Mouse (Mus musculus): ENCODE results near the gene Ptgis. TPM values are rescaled to one million over a fixed set of nuclear protein-coding genes. Genes with fewer than 3 reads are reported as not detected.

The Ptgis gene
- polyA plus RNA-seq, 1 experiment from 2014 or later, result 37.6 TPM

DNA sequence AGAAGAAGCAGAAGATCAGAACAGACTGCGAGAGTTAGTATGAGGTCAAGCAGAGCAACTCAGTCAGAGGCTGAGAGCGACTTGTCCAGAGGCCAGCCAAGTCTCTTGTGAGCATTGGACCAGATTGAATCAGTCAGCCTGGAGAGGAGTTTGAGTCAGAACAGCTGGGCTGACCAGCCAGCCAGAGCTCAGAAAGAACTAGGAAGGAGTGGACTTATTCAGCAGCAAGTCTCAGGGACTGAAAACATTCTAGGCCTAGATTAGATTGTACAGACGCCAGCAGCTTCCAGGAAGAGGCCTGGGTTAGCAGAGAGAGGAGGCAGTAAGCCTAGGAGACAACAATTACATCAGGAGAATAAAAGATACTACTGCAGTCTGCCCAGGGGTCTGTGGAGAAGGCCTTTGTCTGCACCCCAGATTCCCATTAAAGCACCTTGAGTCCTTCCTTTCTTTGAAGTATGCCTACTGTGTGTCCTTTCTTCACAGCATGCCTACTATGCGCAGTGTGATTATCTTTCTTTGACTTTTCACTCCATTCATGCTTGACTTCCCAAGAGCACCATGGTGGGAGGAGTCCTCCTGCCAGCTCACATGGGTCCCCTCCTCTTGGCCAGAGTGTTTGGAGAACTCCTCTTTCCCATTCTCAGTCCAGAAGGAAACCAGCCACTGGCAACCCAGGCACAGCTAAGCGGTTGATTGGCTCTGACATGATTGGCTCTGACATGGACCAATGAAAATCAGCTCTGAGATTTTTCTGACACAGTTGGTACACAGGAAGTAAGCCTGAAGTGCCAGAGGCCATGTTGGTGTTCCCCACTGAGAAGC, 67.1 kb downstream of the Ptgis start:
- no peaks in the 10 kb centered on the region for H3K9me3 ChIP-seq (ENCODE audit: control insufficient read depth, low read length)
- WGBS, result 78% methylated on average over 5 of the region's 5 CpGs
- DNase-seq (ENCODE audit: low spot score), result no peak
- no peaks in the 10 kb centered on the region for H3K4me1 ChIP-seq (ENCODE audit: control insufficient read depth, insufficient read depth, low read length)
- H3K36me3 ChIP-seq (ENCODE audit: control insufficient read depth, insufficient read depth, low read length), result no peaks in the 10 kb centered on the region
- H3K27ac ChIP-seq (replicated peaks; ENCODE audit: low read depth, low read length), result no peak overlapping the region
- no peak overlapping the region for H3K4me3 ChIP-seq (ENCODE audit: low read depth, low read length)
- ATAC-seq (ENCODE audit: low read depth), result no peak
- H3K4me2 ChIP-seq (ENCODE audit: low read depth, low read length), result no peak overlapping the region
- no peaks in the 10 kb centered on the region for H3K27me3 ChIP-seq (replicated peaks; ENCODE audit: control insufficient read depth, insufficient read depth, low read length)
- H3K9ac ChIP-seq (ENCODE audit: low read depth, low read length), result no peak overlapping the region

DNA sequence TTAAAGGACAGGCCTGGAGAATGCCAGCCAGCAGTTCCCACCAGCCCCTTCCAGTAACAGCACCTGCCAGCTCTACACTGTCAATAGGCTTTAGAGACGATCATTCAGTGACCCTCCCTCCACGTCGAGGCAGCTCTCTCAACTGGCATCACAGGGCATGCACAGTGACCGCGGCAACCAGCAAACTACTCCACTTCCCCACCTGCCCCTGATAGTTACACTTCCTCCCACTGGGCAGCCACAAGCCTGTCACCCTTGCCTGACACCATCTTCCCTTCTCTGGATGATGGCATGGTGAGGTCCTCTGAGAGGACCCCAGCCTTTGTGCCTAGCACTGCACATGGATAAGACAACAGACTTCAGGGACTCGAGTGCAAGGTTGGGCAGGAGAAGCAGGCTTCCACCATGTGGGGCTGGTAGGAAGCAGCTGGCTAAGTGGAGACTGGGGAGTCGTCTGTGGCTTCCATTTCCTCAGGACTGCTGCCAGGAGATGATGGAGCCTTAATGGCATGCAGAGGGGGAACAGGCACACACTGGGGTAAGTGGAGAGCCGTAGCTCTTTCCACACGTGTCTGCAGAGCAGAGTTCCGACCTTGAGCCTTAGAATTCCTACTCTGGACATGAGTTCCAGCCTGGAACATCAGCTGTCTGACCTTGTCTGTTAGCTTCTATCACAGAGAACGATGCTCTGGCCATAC, 72.7 kb downstream of the Ptgis start:
- ATAC-seq (ENCODE audit: low read depth), result peak; percentile 47; the same call in 1 of the 2 replicates
- peak; percentile 65 for DNase-seq (ENCODE audit: low spot score)

DNA sequence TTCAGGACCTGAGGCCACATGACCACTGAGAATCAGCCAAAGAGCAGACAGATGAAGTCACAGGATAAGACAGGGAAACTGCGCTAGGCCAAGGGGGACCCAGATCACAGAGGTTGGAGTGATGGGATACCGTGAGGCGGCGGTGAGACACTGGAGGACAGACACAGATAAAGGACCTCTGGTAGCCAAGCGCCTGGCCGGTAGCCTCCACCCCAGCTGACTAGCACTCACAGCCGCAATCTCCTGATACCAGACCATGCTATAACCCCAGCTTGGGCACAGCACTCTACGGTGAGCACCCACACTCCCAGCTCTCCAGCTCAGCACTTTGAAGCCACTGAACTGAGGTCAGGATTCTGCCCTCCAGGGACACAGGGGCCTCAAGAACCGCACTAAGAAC, 76.8 kb downstream of the Ptgis start:
- no peaks in the 10 kb centered on the region for H3K36me3 ChIP-seq (ENCODE audit: control insufficient read depth, insufficient read depth, low read length)
- H3K4me2 ChIP-seq (ENCODE audit: low read depth, low read length), result no peak overlapping the region
- H3K4me3 ChIP-seq (ENCODE audit: low read depth, low read length), result no peak overlapping the region
- no peak overlapping the region for H3K9ac ChIP-seq (ENCODE audit: low read depth, low read length)
- 0 out of 2 replicates have a peak, but pooled peaks cover 6% of the 10 kb centered on the region for H3K4me1 ChIP-seq (ENCODE audit: control insufficient read depth, insufficient read depth, low read length)
- no peak for ATAC-seq (ENCODE audit: low read depth)
- H3K27me3 ChIP-seq (replicated peaks; ENCODE audit: control insufficient read depth, insufficient read depth, low read length), result no peaks in the 10 kb centered on the region
- no peak for DNase-seq (ENCODE audit: low spot score)
- WGBS, result 84% methylated on average over 9 of the region's 9 CpGs
- H3K9me3 ChIP-seq (ENCODE audit: control insufficient read depth, low read length), result no peaks in the 10 kb centered on the region
- H3K27ac ChIP-seq (replicated peaks; ENCODE audit: low read depth, low read length), result no peak overlapping the region

More for the DNA sequence above, 72.7 kb downstream of the Ptgis start:
- Histone ChIP-seq H3K4me1 (ENCODE audit: control insufficient read depth, insufficient read depth, low read length) (0 out of 2 replicates have a peak, but pooled peaks cover 6% of the 10 kb centered on the region), H3K27me3 (replicated peaks; ENCODE audit: control insufficient read depth, insufficient read depth, low read length) (no peaks in the 10 kb centered on the region), H3K9ac (ENCODE audit: low read depth, low read length) (no peak overlapping the region), H3K36me3 (ENCODE audit: control insufficient read depth, insufficient read depth, low read length) (no peaks in the 10 kb centered on the region), H3K4me3 (ENCODE audit: low read depth, low read length) (no peak overlapping the region), H3K27ac (replicated peaks; ENCODE audit: low read depth, low read length) (no peak overlapping the region; the same call in 1 of the 2 replicates), H3K9me3 (ENCODE audit: control insufficient read depth, low read length) (no peaks in the 10 kb centered on the region), H3K4me2 (ENCODE audit: low read depth, low read length) (no peak overlapping the region)
- 47% methylated on average over 8 of the region's 11 CpGs for WGBS

DNA sequence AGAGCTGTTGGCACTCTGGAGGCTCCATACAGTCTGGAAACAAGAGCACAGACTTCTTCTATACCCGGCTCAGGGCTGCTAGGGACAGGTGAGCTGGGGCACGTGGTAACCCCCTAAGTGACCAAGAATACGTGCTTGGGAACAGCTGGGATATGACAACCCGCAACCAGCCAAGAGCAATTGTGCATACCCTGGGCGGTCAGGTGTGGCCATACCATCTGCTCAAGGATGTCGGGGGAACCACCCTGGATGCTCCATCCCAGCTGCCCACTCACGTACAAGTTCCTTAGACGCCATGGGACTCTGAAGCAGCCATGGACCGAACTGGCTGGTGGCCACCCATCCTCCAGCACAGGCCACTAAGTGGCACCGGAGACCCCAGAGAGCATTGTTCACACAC, 77.3 kb downstream of the Ptgis start:
- Histone ChIP-seq H3K27ac (replicated peaks; ENCODE audit: low read depth, low read length) (no peak overlapping the region), H3K36me3 (ENCODE audit: control insufficient read depth, insufficient read depth, low read length) (no peaks in the 10 kb centered on the region), H3K4me1 (ENCODE audit: control insufficient read depth, insufficient read depth, low read length) (0 out of 2 replicates have a peak, but pooled peaks cover 6% of the 10 kb centered on the region), H3K27me3 (replicated peaks; ENCODE audit: control insufficient read depth, insufficient read depth, low read length) (no peaks in the 10 kb centered on the region), H3K9ac (ENCODE audit: low read depth, low read length) (no peak overlapping the region), H3K4me3 (ENCODE audit: low read depth, low read length) (no peak overlapping the region), H3K9me3 (ENCODE audit: control insufficient read depth, low read length) (no peaks in the 10 kb centered on the region), H3K4me2 (ENCODE audit: low read depth, low read length) (no peak overlapping the region)
- ATAC-seq (ENCODE audit: low read depth) (0 out of 2 replicates have a peak, but pooled peaks have one; percentile 7), DNase-seq (ENCODE audit: low spot score) (no peak)
- WGBS, result 89% methylated on average over 10 of the region's 10 CpGs

DNA sequence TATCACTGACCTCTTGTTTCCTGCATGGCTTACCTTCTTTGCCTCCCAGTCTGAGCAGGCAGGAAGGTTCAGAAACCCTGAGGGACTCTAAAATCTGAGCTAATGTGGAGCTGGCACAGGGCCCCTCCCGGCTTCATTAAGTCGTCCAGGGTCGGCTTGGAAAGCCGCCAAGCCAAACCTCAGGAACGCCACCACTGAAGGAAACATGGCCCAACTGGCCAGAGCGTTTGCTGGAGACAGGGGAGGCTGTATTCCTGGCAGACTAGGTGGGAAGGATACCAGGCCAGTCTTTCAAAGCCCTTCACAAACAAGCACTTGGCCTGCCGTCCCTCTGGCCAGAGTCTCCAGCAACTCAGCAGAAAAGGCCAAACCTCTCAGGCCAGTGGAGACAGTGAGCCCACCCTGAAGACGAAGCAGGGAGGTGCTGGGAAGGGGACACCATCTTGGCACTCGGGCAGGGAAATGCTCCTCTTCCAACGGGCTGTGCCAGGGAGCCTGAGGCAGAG, 77.8 kb downstream of the Ptgis start:
- no peaks in the 10 kb centered on the region for H3K27me3 ChIP-seq (replicated peaks; ENCODE audit: control insufficient read depth, insufficient read depth, low read length)
- DNase-seq (ENCODE audit: low spot score) (peak; percentile 85), ATAC-seq (ENCODE audit: low read depth) (peak; percentile 67)
- no peaks in the 10 kb centered on the region for H3K9me3 ChIP-seq (ENCODE audit: control insufficient read depth, low read length)
- WGBS, result 54% methylated on average over 10 of the region's 10 CpGs
- H3K4me3 ChIP-seq (ENCODE audit: low read depth, low read length), result no peak overlapping the region
- 0 out of 2 replicates have a peak, but pooled peaks cover 5% of the 10 kb centered on the region for H3K4me1 ChIP-seq (ENCODE audit: control insufficient read depth, insufficient read depth, low read length)
- H3K9ac ChIP-seq (ENCODE audit: low read depth, low read length), result no peak overlapping the region
- no peaks in the 10 kb centered on the region for H3K36me3 ChIP-seq (ENCODE audit: control insufficient read depth, insufficient read depth, low read length)
- no peak overlapping the region for H3K27ac ChIP-seq (replicated peaks; ENCODE audit: low read depth, low read length)
- H3K4me2 ChIP-seq (ENCODE audit: low read depth, low read length), result no peak overlapping the region

DNA sequence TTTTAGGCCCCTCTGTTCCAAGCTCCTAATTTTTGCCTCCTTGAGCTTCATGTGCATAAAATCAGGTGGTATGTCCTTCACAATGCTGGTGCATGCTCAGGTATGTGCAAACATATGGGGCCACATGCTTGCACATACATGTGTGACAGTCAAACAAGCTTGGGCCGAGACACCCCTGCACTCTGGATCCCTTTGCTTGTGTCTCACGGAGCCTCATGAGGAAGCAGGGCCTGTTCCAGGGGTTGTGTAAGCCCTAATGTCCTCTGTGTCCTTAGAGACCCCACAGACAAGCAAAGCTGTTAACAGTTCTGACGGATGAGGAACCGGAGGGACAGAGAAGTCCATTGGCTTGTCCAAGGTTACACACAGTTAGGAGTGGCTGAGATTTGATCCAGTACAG, 80.7 kb downstream of the Ptgis start:
- Histone ChIP-seq H3K4me2 (ENCODE audit: low read depth, low read length) (no peak overlapping the region), H3K9ac (ENCODE audit: low read depth, low read length) (no peak overlapping the region), H3K27ac (replicated peaks; ENCODE audit: low read depth, low read length) (no peak overlapping the region), H3K27me3 (replicated peaks; ENCODE audit: control insufficient read depth, insufficient read depth, low read length) (no peaks in the 10 kb centered on the region), H3K4me1 (ENCODE audit: control insufficient read depth, insufficient read depth, low read length) (peaks cover 17% of the 10 kb centered on the region), H3K36me3 (ENCODE audit: control insufficient read depth, insufficient read depth, low read length) (no peaks in the 10 kb centered on the region), H3K4me3 (ENCODE audit: low read depth, low read length) (no peak overlapping the region), H3K9me3 (ENCODE audit: control insufficient read depth, low read length) (no peaks in the 10 kb centered on the region)
- DNase-seq (ENCODE audit: low spot score) (no peak), ATAC-seq (ENCODE audit: low read depth) (no peak)
- WGBS, result 81% methylated on average over 4 of the region's 4 CpGs

DNA sequence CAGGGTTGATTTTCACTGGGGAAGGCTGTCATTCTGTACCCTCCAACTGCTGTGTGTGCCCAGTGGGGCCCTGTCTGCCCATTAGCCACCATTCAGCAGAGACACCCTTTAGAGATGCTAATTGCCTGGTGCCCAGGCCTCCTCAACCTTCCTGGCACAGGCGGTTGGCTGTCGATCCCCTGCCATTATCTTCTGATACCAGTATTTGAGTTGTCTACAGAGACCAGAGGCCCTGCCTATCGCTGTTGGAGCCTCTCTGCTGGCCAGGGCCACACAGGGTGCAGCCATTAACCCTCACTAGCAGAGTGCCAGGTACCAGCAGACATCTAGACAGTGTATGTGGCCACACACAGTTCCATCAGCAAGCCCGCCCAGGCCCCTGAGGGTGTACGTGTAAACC, 81.6 kb downstream of the Ptgis start:
- Histone ChIP-seq H3K9ac (ENCODE audit: low read depth, low read length) (no peak overlapping the region), H3K4me1 (ENCODE audit: control insufficient read depth, insufficient read depth, low read length) (peaks cover 17% of the 10 kb centered on the region), H3K27ac (replicated peaks; ENCODE audit: low read depth, low read length) (no peak overlapping the region), H3K9me3 (ENCODE audit: control insufficient read depth, low read length) (no peaks in the 10 kb centered on the region), H3K27me3 (replicated peaks; ENCODE audit: control insufficient read depth, insufficient read depth, low read length) (no peaks in the 10 kb centered on the region), H3K4me3 (ENCODE audit: low read depth, low read length) (no peak overlapping the region), H3K4me2 (ENCODE audit: low read depth, low read length) (no peak overlapping the region), H3K36me3 (ENCODE audit: control insufficient read depth, insufficient read depth, low read length) (no peaks in the 10 kb centered on the region)
- ATAC-seq (ENCODE audit: low read depth) (no peak), DNase-seq (ENCODE audit: low spot score) (no peak)
- 79% methylated on average over 5 of the region's 5 CpGs for WGBS

DNA sequence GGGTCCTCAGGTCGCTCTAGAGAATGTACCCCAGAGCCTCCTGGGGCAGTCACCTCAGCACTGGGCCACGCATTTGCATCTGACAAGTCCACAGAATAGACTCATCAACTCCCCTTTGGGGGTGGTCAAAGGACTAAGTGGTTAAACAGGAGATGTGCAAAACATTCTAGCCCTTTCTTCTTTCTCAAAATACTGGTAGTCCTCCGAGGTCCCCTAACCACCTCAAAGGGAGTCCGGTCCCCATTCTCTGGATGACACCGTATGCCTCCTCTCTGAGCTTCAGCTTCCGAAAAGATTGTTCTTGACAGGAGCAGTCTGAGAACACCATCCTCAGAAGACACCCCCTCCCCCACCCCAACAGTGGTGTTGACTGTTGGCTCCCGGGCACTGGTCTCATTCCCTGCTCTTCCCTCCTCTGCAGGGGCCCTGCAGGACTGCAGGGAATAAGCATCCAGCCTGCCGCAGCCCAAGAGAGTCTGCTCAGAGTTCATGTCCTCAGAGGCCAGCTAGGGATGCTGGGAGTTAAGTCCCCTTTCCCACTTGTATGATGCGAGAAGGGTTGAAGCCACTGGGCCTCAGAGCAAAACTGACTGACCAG, 84.2 kb downstream of the Ptgis start:
- H3K27me3 ChIP-seq (replicated peaks; ENCODE audit: control insufficient read depth, insufficient read depth, low read length), result no peaks in the 10 kb centered on the region
- no peak overlapping the region for H3K27ac ChIP-seq (replicated peaks; ENCODE audit: low read depth, low read length)
- H3K4me1 ChIP-seq (ENCODE audit: control insufficient read depth, insufficient read depth, low read length), result peaks cover 14% of the 10 kb centered on the region
- no peak overlapping the region for H3K4me2 ChIP-seq (ENCODE audit: low read depth, low read length)
- H3K9ac ChIP-seq (ENCODE audit: low read depth, low read length), result no peak overlapping the region
- H3K9me3 ChIP-seq (ENCODE audit: control insufficient read depth, low read length), result no peaks in the 10 kb centered on the region
- no peak overlapping the region for H3K4me3 ChIP-seq (ENCODE audit: low read depth, low read length)
- ATAC-seq (ENCODE audit: low read depth), result no peak
- WGBS, result 33% methylated on average over 9 of the region's 9 CpGs
- no peaks in the 10 kb centered on the region for H3K36me3 ChIP-seq (ENCODE audit: control insufficient read depth, insufficient read depth, low read length)
- no peak for DNase-seq (ENCODE audit: low spot score)
